Mouse (Mus musculus): ENCODE results near the gene 4930432K21Rik.

- TF ChIP-seq CTCF (conservative IDR thresholded peaks at IDR 0.05; ENCODE audit: low read length) (no peak), POU5F1 (IDR thresholded peaks at IDR 0.05; ENCODE audit: borderline replicate concordance, low read length) (no peak)
Observed at GRCm38 (mm10) chr8:84202938-84203917, 55.4 kb downstream of the 4930432K21Rik start.
